Comparison of ENCODE assay signal across 13 mouse cellular contexts in the genomic region with DNA sequence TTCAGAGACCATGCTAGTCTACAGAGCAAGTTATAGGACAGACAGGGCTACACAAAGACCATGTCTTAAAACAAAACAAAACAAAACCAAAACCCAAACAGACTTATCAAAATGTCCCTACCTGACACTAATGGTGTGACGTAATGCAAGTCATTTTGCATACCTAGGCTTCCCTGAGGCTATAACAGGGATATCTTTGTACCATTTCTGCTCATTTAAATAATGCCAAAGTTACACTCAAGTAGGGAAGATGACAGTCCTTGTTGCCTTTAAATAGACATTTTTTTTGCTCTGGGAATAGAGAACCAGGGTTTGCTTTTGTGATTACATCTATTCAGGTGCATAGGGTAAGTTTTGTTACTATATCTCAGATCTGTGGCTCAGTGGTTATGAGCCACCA. TPM values are rescaled to one million over a fixed set of nuclear protein-coding genes. Genes with fewer than 3 reads are reported as not detected.
DNase-seq lines count a peak whose midpoint lies in the region; ATAC-seq and TF ChIP-seq lines count a peak whose summit lies in the region.
"Had no signal": no experiment of that assay in that cellular context is flagged by ENCODE, and none has a peak within 500 bp of the region (broad histone marks: within the 10 kb centered on the region; RNA-seq: fewer than 3 reads in every experiment).

No protein-coding gene starts in this region.

- peaks cover 45% of the 10 kb centered on the region for H3K79me2 ChIP-seq in CH12.LX (replicated peaks; ENCODE audit: control insufficient read depth, extremely low read depth, insufficient read depth, poor library complexity, severe bottlenecking)

- H3K9ac ChIP-seq in forebrain, embryonic 12.5 days, result no peak overlapping the region
- H3K9ac ChIP-seq in forebrain, embryonic 16.5 days (replicated peaks; ENCODE audit: low read depth, low read length), result no peak overlapping the region
- H3K9ac ChIP-seq in lung, embryonic 14.5 days, result no peak overlapping the region
- H3K9ac ChIP-seq in lung, postnatal 0 days (replicated peaks; ENCODE audit: low read depth), result no peak overlapping the region
- no peak overlapping the region for H3K9ac ChIP-seq in CH12.LX (ENCODE audit: insufficient read depth, low read depth)
- peak overlapping the region; percentile 99; the same call in 1 of the 2 replicates for H3K9ac ChIP-seq in liver, embryonic 12.5 days

- no peak for DNase-seq in lung, embryonic 14.5 days
- no peak for DNase-seq in lung, postnatal 0 days (ENCODE audit: low spot score)
- no peak for DNase-seq in CH12.LX (ENCODE audit: extremely low read depth)
- DNase-seq in urinary bladder, postnatal 36 days (ENCODE audit: low spot score in 2 of 2), result no peak
- no peak for DNase-seq in cerebellum, adult 11-12 months
- DNase-seq: cerebellum, adult 9-11 months; kidney, adult 11 months; lung, adult 2 months had no signal

- no peak for TF ChIP-seq RAD21 in CH12.LX (IDR thresholded peaks at IDR 0.05; ENCODE audit: low read depth, low read length)

- H3K4me2 ChIP-seq in forebrain, embryonic 12.5 days, result peak overlapping the region; percentile 69
- H3K4me2 ChIP-seq in forebrain, embryonic 16.5 days (ENCODE audit: low read length), result no peak overlapping the region
- peak overlapping the region; percentile 64 for H3K4me2 ChIP-seq in lung, embryonic 14.5 days
- H3K4me2 ChIP-seq in lung, postnatal 0 days (replicated peaks; ENCODE audit: low read depth, low read length), result no peak overlapping the region
- peak overlapping the region; percentile 93 for H3K4me2 ChIP-seq in CH12.LX (ENCODE audit: insufficient read depth, low read depth, poor library complexity, severe bottlenecking)
- peak overlapping the region; percentile 77 for H3K4me2 ChIP-seq in liver, embryonic 12.5 days

- H3K36me3 ChIP-seq in forebrain, embryonic 12.5 days (replicated peaks), result peaks cover 25% of the 10 kb centered on the region
- H3K36me3 ChIP-seq in forebrain, embryonic 16.5 days (ENCODE audit: control insufficient read depth, insufficient read depth), result peaks cover 5% of the 10 kb centered on the region; the same call in 1 of the 2 replicates
- peaks cover 24% of the 10 kb centered on the region for H3K36me3 ChIP-seq in lung, embryonic 14.5 days (ENCODE audit: insufficient read depth)
- peaks cover 14% of the 10 kb centered on the region; the same call in 1 of the 2 replicates for H3K36me3 ChIP-seq in lung, postnatal 0 days (ENCODE audit: insufficient read depth, low read length)
- H3K36me3 ChIP-seq in CH12.LX (replicated peaks in 1 of 2; ENCODE audit: control insufficient read depth in 1 of 2, insufficient read depth in 1 of 2, low read length in 1 of 2), result peaks cover 22 to 30% of the 10 kb centered on the region in 2 experiments
- H3K36me3 ChIP-seq in liver, embryonic 12.5 days, result peaks cover 39% of the 10 kb centered on the region

- ATAC-seq in forebrain, embryonic 12.5 days (ENCODE audit: low FRiP score), result no peak
- ATAC-seq in forebrain, embryonic 16.5 days, result no peak
- ATAC-seq in lung, embryonic 14.5 days (ENCODE audit: insufficient read depth), result no peak
- ATAC-seq in lung, postnatal 0 days, result no peak
- ATAC-seq in liver, embryonic 12.5 days, result no peak

- H3K9me3 ChIP-seq in forebrain, embryonic 12.5 days, result no peaks in the 10 kb centered on the region
- no peaks in the 10 kb centered on the region for H3K9me3 ChIP-seq in forebrain, embryonic 16.5 days (ENCODE audit: control insufficient read depth, low read length)
- no peaks in the 10 kb centered on the region for H3K9me3 ChIP-seq in lung, embryonic 14.5 days (ENCODE audit: low read depth, low read length)
- H3K9me3 ChIP-seq in lung, postnatal 0 days (ENCODE audit: low read length), result no peaks in the 10 kb centered on the region
- H3K9me3 ChIP-seq in CH12.LX (replicated peaks; ENCODE audit: low read length), result no peaks in the 10 kb centered on the region
- no peaks in the 10 kb centered on the region for H3K9me3 ChIP-seq in liver, embryonic 12.5 days (replicated peaks)
- H3K9me3 ChIP-seq: hindbrain, embryonic 12.5 days had no signal

- H3K4me1 ChIP-seq in forebrain, embryonic 12.5 days, result peaks cover 24% of the 10 kb centered on the region
- H3K4me1 ChIP-seq in forebrain, embryonic 16.5 days (replicated peaks; ENCODE audit: control insufficient read depth, insufficient read depth, low read length), result peaks cover 13% of the 10 kb centered on the region
- H3K4me1 ChIP-seq in lung, embryonic 14.5 days (ENCODE audit: insufficient read depth), result no peaks in the 10 kb centered on the region
- H3K4me1 ChIP-seq in lung, postnatal 0 days (ENCODE audit: insufficient read depth, low read depth, low read length), result no peaks in the 10 kb centered on the region
- H3K4me1 ChIP-seq in CH12.LX (ENCODE audit: control insufficient read depth in 1 of 2, insufficient read depth in 2 of 2), result peaks cover 4 to 21% of the 10 kb centered on the region in 2 experiments; a peak in 3 of 4 replicates
- H3K4me1 ChIP-seq in liver, embryonic 12.5 days, result peaks cover 40% of the 10 kb centered on the region

- TF ChIP-seq EP300 in lung, postnatal 0 days (IDR thresholded peaks at IDR 0.05), result no peak
- no peak for TF ChIP-seq EP300 in CH12.LX (IDR thresholded peaks at IDR 0.05; ENCODE audit: low read length)

- TF ChIP-seq POLR2A in CH12.LX (IDR thresholded peaks at IDR 0.05; ENCODE audit: low read depth, low read length), result no peak

- no peaks in the 10 kb centered on the region for H3K27me3 ChIP-seq in forebrain, embryonic 12.5 days
- H3K27me3 ChIP-seq in forebrain, embryonic 16.5 days (replicated peaks; ENCODE audit: control insufficient read depth, insufficient read depth, low read length), result no peaks in the 10 kb centered on the region
- H3K27me3 ChIP-seq in lung, embryonic 14.5 days (ENCODE audit: insufficient read depth, low read length), result no peaks in the 10 kb centered on the region
- no peaks in the 10 kb centered on the region for H3K27me3 ChIP-seq in lung, postnatal 0 days (replicated peaks; ENCODE audit: insufficient read depth, low read length)
- no peaks in the 10 kb centered on the region for H3K27me3 ChIP-seq in CH12.LX (replicated peaks)
- H3K27me3 ChIP-seq in liver, embryonic 12.5 days (replicated peaks), result no peaks in the 10 kb centered on the region
- H3K27me3 ChIP-seq: hindbrain, embryonic 12.5 days had no signal

- in situ Hi-C loops in CH12.LX (cut with MboI; ENCODE audit: low pct_ligation_motif_present, low pct_unique_long_range_greater_than_20kb, low sequenced_read_pairs), result no loop called here

- no peak overlapping the region for H3K4me3 ChIP-seq in forebrain, embryonic 12.5 days (replicated peaks)
- no peak overlapping the region for H3K4me3 ChIP-seq in forebrain, embryonic 16.5 days (replicated peaks; ENCODE audit: low read length)
- H3K4me3 ChIP-seq in lung, embryonic 14.5 days (ENCODE audit: low read depth, low read length), result no peak overlapping the region
- H3K4me3 ChIP-seq in lung, postnatal 0 days (ENCODE audit: low read depth, low read length), result no peak overlapping the region
- peak overlapping the region in 2 of 3 experiments; percentile 2 to 10 for H3K4me3 ChIP-seq in CH12.LX (replicated peaks in 1 of 3; ENCODE audit: low read depth in 2 of 3, low read length in 2 of 3, poor library complexity in 1 of 3)
- H3K4me3 ChIP-seq in liver, embryonic 12.5 days, result peak overlapping the region; percentile 87; the same call in 1 of the 2 replicates

- dilution Hi-C loops in CH12.LX (cut with MboI; ENCODE audit: extremely low pct_ligation_motif_present, extremely low pct_unique_long_range_greater_than_20kb, low sequenced_read_pairs), result no loop called here

- TF ChIP-seq CTCF in lung, embryonic 14.5 days (IDR thresholded peaks at IDR 0.05; ENCODE audit: low read depth), result no peak
- TF ChIP-seq CTCF in lung, postnatal 0 days (IDR thresholded peaks at IDR 0.05), result no peak
- no peak for TF ChIP-seq CTCF in CH12.LX (conservative IDR thresholded peaks at IDR 0.05 in 1 of 2, IDR thresholded peaks at IDR 0.05 in 1 of 2; ENCODE audit: low read depth in 2 of 2, low read length in 2 of 2)

- no peak overlapping the region for H3K27ac ChIP-seq in forebrain, embryonic 12.5 days
- no peak overlapping the region for H3K27ac ChIP-seq in forebrain, embryonic 16.5 days (ENCODE audit: low read length)
- no peak overlapping the region for H3K27ac ChIP-seq in lung, embryonic 14.5 days (ENCODE audit: low read depth)
- no peak overlapping the region for H3K27ac ChIP-seq in lung, postnatal 0 days (ENCODE audit: low read length)
- H3K27ac ChIP-seq in CH12.LX (ENCODE audit: insufficient read depth, low read depth), result no peak overlapping the region
- H3K27ac ChIP-seq in liver, embryonic 12.5 days, result no peak overlapping the region
- H3K27ac ChIP-seq: hindbrain, embryonic 12.5 days had no signal

- 79% methylated on average over 1 of the region's 1 CpGs for WGBS in forebrain, embryonic 12.5 days
- 77% methylated on average over 1 of the region's 1 CpGs for WGBS in forebrain, embryonic 16.5 days
- WGBS in lung, embryonic 14.5 days, result 78% methylated on average over 1 of the region's 1 CpGs
- 81% methylated on average over 1 of the region's 1 CpGs for WGBS in lung, postnatal 0 days
- WGBS in liver, embryonic 12.5 days (ENCODE audit: insufficient replicate concordance), result 88% methylated on average over 1 of the region's 1 CpGs

RNA-seq across cellular contexts. Expression of gene Anp32e, which starts 2.4 kb away (rescaled TPM):
- 405 and 446 TPM in 2 replicates for polyA plus RNA-seq in forebrain, embryonic 12.5 days (2016; fragmentation: Nextera tagmentation; extraction: Ambion mirVana)
- 185 and 205 TPM in 2 replicates for polyA plus RNA-seq in forebrain, embryonic 16.5 days (2015; fragmentation: Nextera tagmentation; extraction: Ambion mirVana)
- 80.5 and 84.0 TPM in 2 replicates for polyA plus RNA-seq in lung, embryonic 14.5 days (2014; fragmentation: Nextera tagmentation; extraction: Ambion mirVana)
- polyA plus RNA-seq in lung, postnatal 0 days (2015; fragmentation: Nextera tagmentation; extraction: Ambion mirVana), result 72.5 and 79.6 TPM in 2 replicates
- total RNA-seq in CH12.LX (2012; rRNA removed), result 85.2 and 126 TPM in 2 replicates
- 64.8 and 74.2 TPM in 2 replicates for total RNA-seq in CH12.LX (2014; rRNA removed)
- polyA plus RNA-seq in CH12.LX (2012; ENCODE audit: insufficient read length, low read depth), result 439 and 608 TPM in 2 replicates
- polyA plus RNA-seq in liver, embryonic 12.5 days (2016; fragmentation: Nextera tagmentation; extraction: Ambion mirVana), result 185 and 198 TPM in 2 replicates

RNA-seq across cellular contexts. Expression of gene Car14, which starts 27.0 kb away (rescaled TPM):
- 26.3 and 32.1 TPM in 2 replicates for polyA plus RNA-seq in forebrain, embryonic 12.5 days (2016; fragmentation: Nextera tagmentation; extraction: Ambion mirVana)
- polyA plus RNA-seq in forebrain, embryonic 16.5 days (2015; fragmentation: Nextera tagmentation; extraction: Ambion mirVana), result 9.4 and 10.2 TPM in 2 replicates
- polyA plus RNA-seq in lung, embryonic 14.5 days (2014; fragmentation: Nextera tagmentation; extraction: Ambion mirVana), result 10.4 and 12.5 TPM in 2 replicates
- polyA plus RNA-seq in lung, postnatal 0 days (2015; fragmentation: Nextera tagmentation; extraction: Ambion mirVana), result 4.4 and 4.5 TPM in 2 replicates
- 0.13 TPM in 2 replicates for total RNA-seq in CH12.LX (2012; rRNA removed)
- not detected in 2 replicates for total RNA-seq in CH12.LX (2014; rRNA removed)
- 0.36 and 0.97 TPM in 2 replicates for polyA plus RNA-seq in CH12.LX (2012; ENCODE audit: insufficient read length, low read depth)
- polyA plus RNA-seq in liver, embryonic 12.5 days (2016; fragmentation: Nextera tagmentation; extraction: Ambion mirVana), result 10.3 and 10.6 TPM in 2 replicates
- polyA plus RNA-seq: C2C12 had no signal

RNA-seq across cellular contexts. Expression of gene Aph1a, which starts 37.7 kb away (rescaled TPM):
- polyA plus RNA-seq in forebrain, embryonic 12.5 days (2016; fragmentation: Nextera tagmentation; extraction: Ambion mirVana), result 32.2 and 37.5 TPM in 2 replicates
- 35.6 and 35.9 TPM in 2 replicates for polyA plus RNA-seq in forebrain, embryonic 16.5 days (2015; fragmentation: Nextera tagmentation; extraction: Ambion mirVana)
- 44.5 and 47.9 TPM in 2 replicates for polyA plus RNA-seq in lung, embryonic 14.5 days (2014; fragmentation: Nextera tagmentation; extraction: Ambion mirVana)
- polyA plus RNA-seq in lung, postnatal 0 days (2015; fragmentation: Nextera tagmentation; extraction: Ambion mirVana), result 48.6 and 49.1 TPM in 2 replicates
- total RNA-seq in CH12.LX (2012; rRNA removed) (63.8 and 69.4 TPM in 2 replicates), CH12.LX (2014; rRNA removed) (45.5 and 46.6 TPM in 2 replicates)
- polyA plus RNA-seq in CH12.LX (2012; ENCODE audit: insufficient read length, low read depth), result 59.9 and 62.2 TPM in 2 replicates
- polyA plus RNA-seq in liver, embryonic 12.5 days (2016; fragmentation: Nextera tagmentation; extraction: Ambion mirVana), result 16.5 and 19.0 TPM in 2 replicates

RNA-seq across cellular contexts. Expression of gene BC028528, which starts 39.7 kb away (rescaled TPM):
- polyA plus RNA-seq in forebrain, embryonic 12.5 days (2016; fragmentation: Nextera tagmentation; extraction: Ambion mirVana), result 8.4 and 10.1 TPM in 2 replicates
- 13.8 and 14.4 TPM in 2 replicates for polyA plus RNA-seq in forebrain, embryonic 16.5 days (2015; fragmentation: Nextera tagmentation; extraction: Ambion mirVana)
- polyA plus RNA-seq in lung, embryonic 14.5 days (2014; fragmentation: Nextera tagmentation; extraction: Ambion mirVana), result 51.4 and 55.4 TPM in 2 replicates
- 247 and 252 TPM in 2 replicates for polyA plus RNA-seq in lung, postnatal 0 days (2015; fragmentation: Nextera tagmentation; extraction: Ambion mirVana)
- 15.6 and 17.2 TPM in 2 replicates for total RNA-seq in CH12.LX (2012; rRNA removed)
- total RNA-seq in CH12.LX (2014; rRNA removed), result 40.6 and 54.0 TPM in 2 replicates
- 43.9 and 46.1 TPM in 2 replicates for polyA plus RNA-seq in CH12.LX (2012; ENCODE audit: insufficient read length, low read depth)
- polyA plus RNA-seq in liver, embryonic 12.5 days (2016; fragmentation: Nextera tagmentation; extraction: Ambion mirVana), result 6.7 and 8.2 TPM in 2 replicates

RNA-seq across cellular contexts. Expression of gene Ciart, which starts 49.4 kb away (rescaled TPM):
- 4.1 and 4.9 TPM in 2 replicates for polyA plus RNA-seq in forebrain, embryonic 12.5 days (2016; fragmentation: Nextera tagmentation; extraction: Ambion mirVana)
- 4.1 and 5.7 TPM in 2 replicates for polyA plus RNA-seq in forebrain, embryonic 16.5 days (2015; fragmentation: Nextera tagmentation; extraction: Ambion mirVana)
- polyA plus RNA-seq in lung, embryonic 14.5 days (2014; fragmentation: Nextera tagmentation; extraction: Ambion mirVana), result 5.3 and 6.4 TPM in 2 replicates
- polyA plus RNA-seq in lung, postnatal 0 days (2015; fragmentation: Nextera tagmentation; extraction: Ambion mirVana), result 2.0 and 3.1 TPM in 2 replicates
- total RNA-seq in CH12.LX (2012; rRNA removed) (0.88 and 1.0 TPM in 2 replicates), CH12.LX (2014; rRNA removed) (1.0 and 1.2 TPM in 2 replicates)
- polyA plus RNA-seq in CH12.LX (2012; ENCODE audit: insufficient read length, low read depth), result 5.1 and 5.8 TPM in 2 replicates
- polyA plus RNA-seq in liver, embryonic 12.5 days (2016; fragmentation: Nextera tagmentation; extraction: Ambion mirVana), result 2.4 and 2.8 TPM in 2 replicates

Comparison
In these comparisons a context has a peak if more than half of its experiments do, and no peak if none do; other contexts are left out.
1. H3K4me2 ChIP-seq: peak in forebrain, embryonic 12.5 days (single experiment), lung, embryonic 14.5 days (single experiment), CH12.LX (single experiment) and liver, embryonic 12.5 days (single experiment); none in forebrain, embryonic 16.5 days (single experiment) and lung, postnatal 0 days (single experiment).
2. H3K4me3 ChIP-seq: peak in CH12.LX (2 of 3) and liver, embryonic 12.5 days (single experiment); none in forebrain, embryonic 12.5 days (single experiment), forebrain, embryonic 16.5 days (single experiment), lung, embryonic 14.5 days (single experiment) and lung, postnatal 0 days (single experiment).